Mouse (Mus musculus) G1E (cell line): Measurements from ENCODE around the gene Ccdc47. TPM values are rescaled to one million over a fixed set of nuclear protein-coding genes. Genes with fewer than 3 reads are reported as not detected.

Source experiments
- ATAC-seq: 2 replicates; pipeline ENCODE4 v1.8.0; 2016; ENCODE audit warnings: mild to moderate bottlenecking; ENCODE audit not compliant: insufficient number of reproducible peaks, poor library complexity, low FRiP score, severe bottlenecking; ENCODE audit errors: extremely low read depth
- DNase-seq: peaks from one replicate; pipeline ENCODE4 v3.0.0; 2012; ENCODE audit warnings: low spot score
- H3K27me3 ChIP-seq: 2 replicates; pipeline ENCODE4 v1.6.1; 2012; ENCODE audit warnings: mild to moderate bottlenecking, low read length, inconsistent platforms; ENCODE audit not compliant: insufficient read depth
- H3K36me3 ChIP-seq: replicated peaks from 2 replicates; pipeline ENCODE3; 2012; ENCODE audit warnings: mild to moderate bottlenecking, inconsistent platforms
- H3K4me1 ChIP-seq: 2 replicates; pipeline ENCODE4 v1.6.1; 2012; ENCODE audit warnings: low read depth, low read length, inconsistent platforms, mixed read lengths; ENCODE audit not compliant: insufficient read depth
- H3K4me3 ChIP-seq: 2 replicates; pipeline ENCODE4 v1.5.1; 2012; ENCODE audit warnings: low read depth, mild to moderate bottlenecking, inconsistent platforms, low read length, moderate library complexity, mixed read lengths
- H3K9me3 ChIP-seq: replicated peaks from 2 replicates; pipeline ENCODE4 v1.6.1; 2012; ENCODE audit warnings: inconsistent platforms
- CTCF ChIP-seq: IDR thresholded peaks from 2 replicates; pipeline ENCODE4 v1.5.1; 2012; ENCODE audit warnings: low read depth, low read length, inconsistent platforms, mixed read lengths
- GATA1 ChIP-seq: IDR thresholded peaks from 2 replicates; pipeline ENCODE4 v1.6.1; 2012; ENCODE audit warnings: borderline replicate concordance, low read length, inconsistent platforms, mixed read lengths
- GATA2 ChIP-seq: IDR thresholded peaks from 2 replicates; pipeline ENCODE4 v1.6.1; 2012; ENCODE audit warnings: low read depth, low read length, inconsistent platforms, borderline replicate concordance
- POLR2AphosphoS5 ChIP-seq: IDR thresholded peaks from 2 replicates; pipeline ENCODE4 v1.6.1; 2012; ENCODE audit warnings: low read depth, low read length, inconsistent platforms; ENCODE audit not compliant: insufficient replicate concordance
- TAL1 ChIP-seq: conservative IDR thresholded peaks from 2 replicates; pipeline ENCODE4 v1.6.1; 2012; ENCODE audit warnings: low read depth, low read length, inconsistent platforms, mixed read lengths
- polyA plus RNA-seq: library from polyadenylated mRNA; stranded (reverse); fragments of >175 nt; gene quantifications from 2 replicates; pipeline ENCODE4 v1.2.3, GENCODE M21; 2012
- total RNA-seq, 2 experiments: library from RNA; stranded (forward) in 1 of 2; stranded (reverse) in 1 of 2; fragments of 200-1000 nt in 1 of 2; fragments of >200 nt in 1 of 2; fragmentation: Nextera tagmentation in 1 of 2; gene quantifications; 2 replicates each; pipeline ENCODE4 v1.2.3; 2014 to 2017

The Ccdc47 gene
- total and polyA plus RNA-seq, 3 experiments = 3.9 to 129 (median 78.5) TPM

DNA sequence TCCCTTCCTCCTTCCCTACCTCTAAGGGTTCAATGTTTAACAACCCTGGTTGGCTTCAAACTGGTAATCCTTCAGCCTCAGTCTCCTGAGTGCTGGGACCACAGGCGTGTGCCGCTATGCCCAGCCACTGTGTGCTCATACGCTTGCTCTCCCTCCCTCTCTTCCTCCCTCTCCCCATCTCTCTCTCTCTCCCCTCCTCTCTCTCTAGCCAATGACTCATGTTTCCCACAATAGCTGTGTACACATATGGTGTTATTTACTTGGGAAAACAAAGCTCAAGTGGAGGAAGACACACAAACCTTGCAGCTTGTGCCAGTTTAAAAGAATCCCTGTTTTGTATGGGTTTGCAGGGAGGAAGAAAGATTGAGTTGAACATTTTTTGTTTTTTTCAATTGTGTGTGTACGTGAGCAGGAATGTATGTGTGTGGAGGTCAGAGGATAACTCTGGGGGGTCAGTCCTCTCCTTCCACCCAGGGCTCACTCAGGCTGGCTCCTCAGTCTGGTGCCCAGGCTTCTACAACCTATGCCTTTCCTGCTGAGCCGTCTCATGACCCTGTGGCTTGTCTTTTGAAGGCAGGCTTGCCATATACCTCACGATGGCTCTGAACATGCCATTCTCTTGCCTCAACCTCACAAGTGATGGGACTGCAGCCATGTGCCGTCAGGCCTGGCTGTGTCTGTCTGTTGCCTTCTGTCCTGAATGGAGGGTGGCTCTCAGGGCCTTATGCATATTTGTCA lies 36.3 kb downstream of the Ccdc47 start:
- no peaks in the 10 kb centered on the region for H3K27me3 ChIP-seq
- H3K4me1 ChIP-seq = peaks cover 31% of the 10 kb centered on the region
- no peaks in the 10 kb centered on the region for H3K9me3 ChIP-seq
- H3K4me3 ChIP-seq = no peak overlapping the region
- TF ChIP-seq TAL1 (no peak), POLR2AphosphoS5 (no peak), CTCF (no peak), GATA1 (no peak), GATA2 (no peak)
- no peak for DNase-seq
- H3K36me3 ChIP-seq = peaks cover 44% of the 10 kb centered on the region
- no peak for ATAC-seq

DNA sequence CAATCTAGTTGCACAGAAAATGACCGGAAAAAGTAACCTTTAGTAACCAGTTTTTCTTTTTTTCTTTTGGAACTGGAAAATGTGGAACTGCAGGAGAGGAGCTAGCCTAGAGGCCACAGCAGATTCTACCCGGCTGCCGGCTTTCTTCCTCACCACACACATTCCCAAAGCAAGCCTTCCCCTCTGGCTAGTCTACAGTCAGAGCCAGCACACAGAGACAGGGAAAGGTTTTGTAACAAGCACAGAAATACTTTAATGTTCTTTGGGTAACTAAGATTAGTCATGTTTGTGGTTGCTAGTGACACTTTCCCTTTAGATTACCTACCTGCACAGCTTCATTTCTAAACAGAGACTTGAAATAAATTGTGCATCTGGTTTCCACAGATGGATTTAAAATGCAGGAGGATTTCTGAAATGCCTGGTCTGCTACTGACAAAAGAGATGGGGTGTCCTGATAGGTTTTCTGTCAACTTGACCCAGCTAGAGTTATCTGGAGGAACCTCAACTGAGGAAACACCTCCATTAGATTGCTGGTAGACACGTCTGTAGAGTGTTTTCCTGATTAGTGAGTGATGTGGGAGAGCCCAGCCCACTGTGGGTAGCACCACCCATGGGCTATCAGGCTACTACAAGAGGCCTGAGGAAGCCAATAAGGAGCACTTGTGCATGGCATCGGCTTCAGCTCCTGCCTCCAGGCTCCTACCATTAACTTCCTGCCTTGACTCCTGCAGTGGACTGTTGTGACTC lies 37.9 kb downstream of the Ccdc47 start:
- DNase-seq (no peak), ATAC-seq (no peak)
- Histone ChIP-seq H3K4me1 (peaks cover 37% of the 10 kb centered on the region), H3K4me3 (no peak overlapping the region), H3K36me3 (peaks cover 43% of the 10 kb centered on the region), H3K27me3 (no peaks in the 10 kb centered on the region), H3K9me3 (no peaks in the 10 kb centered on the region)
- no peak for TF ChIP-seq GATA1
- TF ChIP-seq GATA2 = no peak
- TF ChIP-seq TAL1 = no peak
- no peak for TF ChIP-seq CTCF
- TF ChIP-seq POLR2AphosphoS5 = no peak

DNA sequence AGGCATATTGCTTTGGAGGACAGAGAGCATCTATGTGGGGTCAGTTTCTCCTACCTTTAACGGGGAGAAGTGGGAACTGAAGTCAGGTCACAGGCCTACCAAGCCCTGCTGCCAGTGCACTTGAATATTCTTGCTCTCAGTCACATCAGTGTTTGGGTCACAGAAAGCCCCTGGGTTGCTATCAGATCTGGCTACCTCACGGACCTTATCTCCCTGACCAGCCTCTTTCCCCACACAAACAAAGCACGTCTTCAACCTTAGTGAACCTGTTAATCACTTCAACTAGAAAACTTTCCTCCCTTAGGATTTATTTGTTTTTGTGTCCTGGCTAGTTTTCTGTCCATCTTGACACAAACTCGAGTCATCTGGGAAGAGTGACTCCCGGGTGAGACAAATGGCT lies 39.8 kb downstream of the Ccdc47 start:
- H3K9me3 ChIP-seq = no peaks in the 10 kb centered on the region
- peaks cover 46% of the 10 kb centered on the region for H3K4me1 ChIP-seq
- no peaks in the 10 kb centered on the region for H3K27me3 ChIP-seq
- no peak for TF ChIP-seq GATA1
- TF ChIP-seq POLR2AphosphoS5 = no peak
- no peak for TF ChIP-seq GATA2
- TF ChIP-seq CTCF = no peak
- no peak for TF ChIP-seq TAL1
- peaks cover 37% of the 10 kb centered on the region for H3K36me3 ChIP-seq
- H3K4me3 ChIP-seq = no peak overlapping the region
- DNase-seq (no peak), ATAC-seq (no peak)

DNA sequence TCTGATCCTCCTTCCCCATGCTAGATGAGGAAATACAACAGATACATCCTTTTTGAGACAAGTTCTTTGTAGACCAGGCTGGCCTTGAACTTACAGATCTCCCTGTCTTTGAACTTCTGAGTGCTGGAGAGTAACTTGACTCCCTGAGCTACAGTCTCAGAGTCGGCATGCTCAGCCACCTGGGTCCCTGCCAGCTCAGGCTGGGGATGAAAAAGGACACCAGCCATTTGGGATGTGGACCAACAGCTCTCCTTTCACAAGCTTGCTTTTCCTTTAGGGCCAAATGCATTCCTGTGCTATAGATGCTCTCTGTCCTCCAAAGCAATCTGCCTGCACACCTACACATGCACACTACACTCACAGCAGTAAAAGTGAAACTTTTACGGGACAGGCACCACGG lies 41.1 kb downstream of the Ccdc47 start:
- H3K36me3 ChIP-seq = peaks cover 38% of the 10 kb centered on the region
- no peaks in the 10 kb centered on the region for H3K9me3 ChIP-seq
- H3K27me3 ChIP-seq = no peaks in the 10 kb centered on the region
- H3K4me1 ChIP-seq = peaks cover 46% of the 10 kb centered on the region
- ATAC-seq (no peak), DNase-seq (no peak)
- H3K4me3 ChIP-seq = no peak overlapping the region
- TF ChIP-seq POLR2AphosphoS5 = no peak
- TF ChIP-seq GATA2 = no peak
- TF ChIP-seq TAL1 = no peak
- no peak for TF ChIP-seq CTCF
- TF ChIP-seq GATA1 = no peak

DNA sequence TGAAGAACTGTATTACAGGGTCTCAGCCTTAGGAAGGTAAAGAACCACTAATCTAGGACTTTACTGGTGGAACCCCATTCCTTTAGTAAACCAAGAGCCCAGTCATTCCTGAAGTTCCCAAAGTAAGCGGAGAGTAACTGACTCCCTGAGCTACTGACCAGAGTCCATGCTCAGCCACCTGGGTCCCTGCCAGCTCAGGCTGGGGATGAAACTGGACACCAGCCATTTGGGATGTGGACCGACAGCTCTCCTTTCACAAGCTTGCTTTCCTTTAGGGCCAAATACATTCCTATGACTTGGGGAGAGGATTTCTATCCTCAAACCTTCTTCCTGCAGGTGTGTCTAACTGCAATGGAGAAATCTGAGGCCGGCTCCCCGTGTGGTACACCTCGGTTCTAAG lies 41.8 kb downstream of the Ccdc47 start:
- ATAC-seq (no peak), DNase-seq (no peak)
- Histone ChIP-seq H3K4me3 (no peak overlapping the region), H3K9me3 (no peaks in the 10 kb centered on the region), H3K27me3 (no peaks in the 10 kb centered on the region), H3K36me3 (peaks cover 37% of the 10 kb centered on the region), H3K4me1 (peaks cover 41% of the 10 kb centered on the region)
- TF ChIP-seq CTCF (no peak), GATA1 (no peak), TAL1 (no peak), POLR2AphosphoS5 (no peak), GATA2 (no peak)

DNA sequence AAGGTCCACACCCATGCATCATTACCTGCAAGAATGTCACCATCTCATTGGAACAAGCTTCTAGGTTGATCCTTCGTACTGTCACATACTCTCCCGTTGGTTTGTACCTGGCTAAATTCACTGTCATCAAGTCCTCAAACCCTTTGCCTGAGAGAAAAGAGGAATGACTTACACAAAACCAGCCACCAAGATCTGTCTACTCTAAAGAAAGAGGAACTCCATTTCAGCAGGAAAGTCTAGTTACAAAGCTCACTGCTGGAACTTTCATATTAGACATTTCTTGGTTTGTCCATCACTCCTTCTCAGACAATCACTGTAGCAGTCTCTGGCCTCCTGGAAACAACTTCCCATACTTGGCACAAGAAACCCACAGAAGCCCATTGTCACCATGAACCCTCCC lies 42.9 kb downstream of the Ccdc47 start:
- peaks cover 34% of the 10 kb centered on the region for H3K4me1 ChIP-seq
- ATAC-seq = no peak
- TF ChIP-seq GATA1 = no peak
- TF ChIP-seq TAL1 = no peak
- no peak for TF ChIP-seq CTCF
- TF ChIP-seq GATA2 = no peak
- TF ChIP-seq POLR2AphosphoS5 = no peak
- H3K36me3 ChIP-seq = peaks cover 43% of the 10 kb centered on the region
- DNase-seq = no peak
- no peaks in the 10 kb centered on the region for H3K27me3 ChIP-seq
- no peak overlapping the region for H3K4me3 ChIP-seq
- no peaks in the 10 kb centered on the region for H3K9me3 ChIP-seq
